Mouse (Mus musculus) embryonic fibroblast, embryonic 13.5 days (primary cell): ENCODE measurements around the gene Kif6. TPM values are rescaled to one million over a fixed set of nuclear protein-coding genes. Genes with fewer than 3 reads are reported as not detected.

Source experiments
- H3K27ac ChIP-seq: 2 replicates; pipeline ENCODE4 v1.5.1; 2012; ENCODE audit warnings: low read length, control low read depth, inconsistent platforms; ENCODE audit not compliant: insufficient read depth
- H3K4me1 ChIP-seq: 2 replicates; pipeline ENCODE4 v1.6.1; 2011; ENCODE audit warnings: low read length; ENCODE audit not compliant: control insufficient read depth, insufficient read depth
- H3K4me3 ChIP-seq: 2 replicates; pipeline ENCODE4 v1.5.1; 2011; ENCODE audit warnings: mild to moderate bottlenecking, control low read depth, low read length; ENCODE audit not compliant: insufficient read depth
- CTCF ChIP-seq: IDR thresholded peaks from 2 replicates; pipeline ENCODE4 v1.5.1; 2011; ENCODE audit warnings: mild to moderate bottlenecking, control low read depth, low read length, moderate library complexity, borderline replicate concordance; ENCODE audit not compliant: insufficient read depth
- POLR2A ChIP-seq: IDR thresholded peaks from 2 replicates; pipeline ENCODE4 v1.6.1; 2011; ENCODE audit warnings: low read depth, mild to moderate bottlenecking, control low read depth, low read length, moderate library complexity
- polyA plus RNA-seq: library from polyadenylated mRNA; stranded (reverse); fragments of >200 nt; gene quantifications from 2 replicates; pipeline ENCODE4 v1.2.4, GENCODE M21; 2011; ENCODE audit warnings: low read depth; ENCODE audit not compliant: missing spikeins, insufficient read length

Kif6 gene
- 3.1 and 3.8 TPM in 2 replicates for polyA plus RNA-seq

GRCm38 (mm10) chr17:49614577-49615235 is at the start of gene Kif6:
Gene Kif6 (plus strand): TSS chr17:49615136.
- TF ChIP-seq CTCF = no peak
- TF ChIP-seq POLR2A = peak; percentile 55
- peak within 1 kb of the TSS; percentile 72 for H3K4me3 ChIP-seq
- peak within 1 kb of the TSS; percentile 87 for H3K27ac ChIP-seq

GRCm38 (mm10) chr17:49568717-49569116 is 46.2 kb upstream of the Kif6 start:
- H3K27ac ChIP-seq = no peak overlapping the region

More at GRCm38 (mm10) chr17:49614577-49615235, at the start of gene Kif6:
- no peaks in the 10 kb centered on the region; the same call in 1 of the 2 replicates for H3K4me1 ChIP-seq

GRCm38 (mm10) chr17:49577321-49577720 is 37.6 kb upstream of the Kif6 start:
- Histone ChIP-seq H3K4me1 (no peaks in the 10 kb centered on the region), H3K27ac (no peak overlapping the region), H3K4me3 (no peak overlapping the region)
- TF ChIP-seq CTCF (no peak), POLR2A (no peak)

More at GRCm38 (mm10) chr17:49568717-49569116, 46.2 kb upstream of the Kif6 start:
- Histone ChIP-seq H3K4me1 (no peaks in the 10 kb centered on the region), H3K4me3 (no peak overlapping the region)
- no peak for TF ChIP-seq CTCF
- no peak for TF ChIP-seq POLR2A

GRCm38 (mm10) chr17:49582471-49582870 is 32.5 kb upstream of the Kif6 start:
- Histone ChIP-seq H3K27ac (no peak overlapping the region), H3K4me1 (no peaks in the 10 kb centered on the region), H3K4me3 (no peak overlapping the region)
- TF ChIP-seq CTCF = no peak
- TF ChIP-seq POLR2A = no peak

GRCm38 (mm10) chr17:49590051-49590450 is 24.9 kb upstream of the Kif6 start:
- TF ChIP-seq POLR2A = no peak
- no peak for TF ChIP-seq CTCF

GRCm38 (mm10) chr17:49605397-49605796 is 9.5 kb upstream of the Kif6 start:
- H3K27ac ChIP-seq = no peak overlapping the region
- H3K4me3 ChIP-seq = no peak overlapping the region
- TF ChIP-seq POLR2A (no peak), CTCF (no peak)
- no peaks in the 10 kb centered on the region for H3K4me1 ChIP-seq

More at GRCm38 (mm10) chr17:49590051-49590450, 24.9 kb upstream of the Kif6 start:
- H3K4me3 ChIP-seq = no peak overlapping the region
- no peak overlapping the region for H3K27ac ChIP-seq
- no peaks in the 10 kb centered on the region for H3K4me1 ChIP-seq

- H3K4me3 ChIP-seq = no peak overlapping the region
- H3K27ac ChIP-seq = no peak overlapping the region
- TF ChIP-seq POLR2A = no peak
- TF ChIP-seq CTCF = no peak
- H3K4me1 ChIP-seq = no peaks in the 10 kb centered on the region
Observed at GRCm38 (mm10) chr17:49607351-49608027, 7.4 kb upstream of the Kif6 start.

GRCm38 (mm10) chr17:49610296-49610695 is 4.6 kb upstream of the Kif6 start:
- Histone ChIP-seq H3K4me3 (no peak overlapping the region), H3K4me1 (no peaks in the 10 kb centered on the region), H3K27ac (no peak overlapping the region)
- TF ChIP-seq CTCF = no peak
- no peak for TF ChIP-seq POLR2A

- TF ChIP-seq CTCF (no peak), POLR2A (no peak)
- Histone ChIP-seq H3K4me1 (no peaks in the 10 kb centered on the region; the same call in 1 of the 2 replicates), H3K4me3 (peak overlapping the region; percentile 72), H3K27ac (no peak overlapping the region)
Observed at GRCm38 (mm10) chr17:49615241-49615651, 310 bp downstream of the Kif6 start.

GRCm38 (mm10) chr17:49624572-49624971 is 9.6 kb downstream of the Kif6 start:
- Histone ChIP-seq H3K4me3 (no peak overlapping the region), H3K27ac (no peak overlapping the region), H3K4me1 (no peaks in the 10 kb centered on the region)
- TF ChIP-seq CTCF (no peak), POLR2A (no peak)
